9 mouse cellular contexts compared by ENCODE assay signal in the genomic region with DNA sequence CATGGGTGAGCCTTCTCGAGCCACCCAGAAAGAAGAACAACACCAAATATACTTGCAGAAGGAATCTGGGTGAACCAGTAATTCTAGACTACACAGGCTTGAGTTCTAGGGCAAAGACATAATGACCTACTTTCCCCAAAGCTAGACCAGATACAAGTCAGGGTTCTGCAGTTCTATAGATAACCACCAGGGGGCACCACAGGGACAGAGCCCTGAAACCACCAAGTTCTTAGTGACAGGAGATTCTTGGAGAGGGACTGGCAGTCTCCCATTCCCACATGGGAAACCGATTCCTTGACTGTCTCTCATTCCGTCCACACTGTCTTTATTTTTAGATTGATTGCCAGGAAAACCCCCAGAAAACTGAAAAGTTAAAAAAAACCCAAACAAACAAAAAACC. TPM values are rescaled to one million over a fixed set of nuclear protein-coding genes. Genes with fewer than 3 reads are reported as not detected.
A peak's percentile ranks its signal among the peaks of the same experiment; 100 is the strongest.
DNase-seq lines count a peak whose midpoint lies in the region; ATAC-seq and TF ChIP-seq lines count a peak whose summit lies in the region.
"Had no signal": no experiment of that assay in that cellular context is flagged by ENCODE, and none has a peak within 500 bp of the region (broad histone marks: within the 10 kb centered on the region; RNA-seq: fewer than 3 reads in every experiment).

No protein-coding gene starts in this region.

- no peak overlapping the region for H3K9ac ChIP-seq in heart, embryonic 11.5 days (ENCODE audit: low read depth, low read length)

- H3K4me3 ChIP-seq in heart, embryonic 11.5 days (ENCODE audit: low read depth, low read length), result no peak overlapping the region
- H3K4me3 ChIP-seq in bone marrow, adult 2 months (replicated peaks; ENCODE audit: control insufficient read depth, low read depth, low read length), result no peak overlapping the region
- no peak overlapping the region for H3K4me3 ChIP-seq in embryonic fibroblast, embryonic 13.5 days (ENCODE audit: insufficient read depth, low read length)
- H3K4me3 ChIP-seq: myocyte had no signal

- H3K4me1 ChIP-seq in heart, embryonic 11.5 days (ENCODE audit: control insufficient read depth, insufficient read depth, low read length), result peaks cover 19% of the 10 kb centered on the region; the same call in 1 of the 2 replicates
- H3K4me1 ChIP-seq in bone marrow, adult 2 months (ENCODE audit: control insufficient read depth, insufficient read depth, low read length), result peaks cover 1% of the 10 kb centered on the region; the same call in 1 of the 2 replicates
- peaks cover 4% of the 10 kb centered on the region; the same call in 1 of the 2 replicates for H3K4me1 ChIP-seq in embryonic fibroblast, embryonic 13.5 days (ENCODE audit: control insufficient read depth, insufficient read depth, low read length)

- no peak overlapping the region for H3K27ac ChIP-seq in heart, embryonic 11.5 days (ENCODE audit: low read depth, low read length)
- H3K27ac ChIP-seq in bone marrow, adult 2 months (ENCODE audit: control insufficient read depth, insufficient read depth, low read depth, low read length, poor library complexity), result no peak overlapping the region
- H3K27ac ChIP-seq in embryonic fibroblast, embryonic 13.5 days (ENCODE audit: insufficient read depth, low read length), result no peak overlapping the region

- H3K4me2 ChIP-seq in heart, embryonic 11.5 days, result no peak overlapping the region

- 11% methylated on average over 3 of the region's 3 CpGs for WGBS in heart, embryonic 11.5 days (ENCODE audit: insufficient replicate concordance)
- 35% methylated on average over 3 of the region's 3 CpGs for WGBS in bone marrow, adult 2 months

- no peak for TF ChIP-seq POLR2A in bone marrow, adult 2 months (IDR thresholded peaks at IDR 0.05; ENCODE audit: borderline replicate concordance, control insufficient read depth, low read depth, low read length)
- TF ChIP-seq POLR2A in embryonic fibroblast, embryonic 13.5 days (IDR thresholded peaks at IDR 0.05; ENCODE audit: low read depth, low read length), result no peak

- H3K9me3 ChIP-seq in heart, embryonic 11.5 days (replicated peaks; ENCODE audit: control insufficient read depth, low read length), result no peaks in the 10 kb centered on the region

- H3K36me3 ChIP-seq in heart, embryonic 11.5 days (ENCODE audit: control insufficient read depth, insufficient read depth, low read length), result no peaks in the 10 kb centered on the region; the same call in 1 of the 2 replicates

- no peak for ATAC-seq in heart, embryonic 11.5 days (replicated peaks; ENCODE audit: insufficient number of reproducible peaks, low FRiP score, low TSS enrichment)

- H3K27me3 ChIP-seq in heart, embryonic 11.5 days (ENCODE audit: control insufficient read depth, insufficient read depth, low read length), result no peaks in the 10 kb centered on the region

- DNase-seq in heart, adult 11 months, result peak; percentile 95
- DNase-seq in heart, postnatal 25 days (ENCODE audit: low spot score), result peak; percentile 39
- DNase-seq in layer of hippocampus, postnatal 36 days, result peak; percentile 81 to 85
- DNase-seq in mesoderm, embryonic 11.5 days (ENCODE audit: low read depth, low spot score), result peak; percentile 86
- DNase-seq in spleen, postnatal 14 days (ENCODE audit: low spot score in 2 of 2), result peak; percentile 48 to 75

- intact Hi-C loops in heart, postnatal 25 days (cut with DNase I), result loop anchor here (1.0 to 5.0 kb wide), 4 partner anchors 54 to 147 kb away; no protein-coding TSS in a partner anchor

- TF ChIP-seq CTCF in bone marrow, adult 2 months (IDR thresholded peaks at IDR 0.05; ENCODE audit: control insufficient read depth, insufficient read depth, low read length), result peak; percentile 62
- peak; percentile 9; the same call in 1 of the 2 replicates for TF ChIP-seq CTCF in embryonic fibroblast, embryonic 13.5 days (IDR thresholded peaks at IDR 0.05; ENCODE audit: borderline replicate concordance, insufficient read depth, low read length)

RNA-seq across cellular contexts. Expression of gene Crtam, which starts 40.2 kb away (rescaled TPM):
- polyA plus RNA-seq in heart, embryonic 11.5 days (2014; fragmentation: Nextera tagmentation; extraction: Ambion mirVana), result 0.13 and 0.15 TPM in 2 replicates
- 1.6 and 6.8 TPM in 2 replicates for polyA plus RNA-seq in bone marrow, adult 2 months (2011; ENCODE audit: insufficient read depth, insufficient read length, low replicate concordance, missing spikeins)
- polyA plus RNA-seq in embryonic fibroblast, embryonic 13.5 days (2011; ENCODE audit: insufficient read length, low read depth, missing spikeins), result not detected in 2 replicates
- not detected for total RNA-seq in heart, postnatal 25 days (2021)
- total RNA-seq in layer of hippocampus, postnatal 36 days (2021), result under 1 TPM; 0.10 to 0.18 TPM

Comparison
In these comparisons a context has a peak if more than half of its experiments do, and no peak if none do; other contexts are left out.
1. DNase-seq: peak in every context shown above with its lines; median percentile 95 in heart, adult 11 months; 86 in mesoderm, embryonic 11.5 days; 83 in layer of hippocampus, postnatal 36 days; 62 in spleen, postnatal 14 days; 39 in heart, postnatal 25 days.